Mouse (Mus musculus): Measurements from ENCODE around the gene Synj2. TPM values are rescaled to one million over a fixed set of nuclear protein-coding genes. Genes with fewer than 3 reads are reported as not detected.

The Synj2 gene
- polyA plus RNA-seq, 1 experiment from 2014 or later = 3.2 TPM

DNA sequence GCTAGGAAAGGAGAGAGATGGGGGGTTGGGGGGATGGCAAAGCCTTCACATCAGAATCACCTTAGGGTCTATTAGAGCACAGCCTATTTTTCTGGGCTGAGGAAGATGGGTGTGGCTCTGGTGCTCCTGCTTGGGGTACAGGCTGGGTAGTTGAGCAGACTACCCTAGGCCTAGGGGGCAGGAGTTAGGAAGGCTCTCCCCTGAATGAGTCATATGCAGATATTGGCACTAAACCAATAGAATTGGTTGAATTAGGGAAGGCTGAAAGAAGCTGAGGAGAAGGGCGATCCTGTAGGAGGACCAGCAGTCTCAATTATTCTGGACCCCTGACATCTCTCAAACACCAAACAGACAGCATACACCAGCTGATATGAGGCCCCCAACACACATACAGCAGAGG, 44.2 kb downstream of the Synj2 start:
- 64% methylated on average over 1 of the region's 1 CpGs for WGBS
- no peak overlapping the region for H3K27ac ChIP-seq (ENCODE audit: low read length)
- ATAC-seq (ENCODE audit: low read depth) = no peak

GRCm38 (mm10) chr17:5987271-5988056, 46.4 kb downstream of the Synj2 start:
- Histone ChIP-seq H3K36me3 (ENCODE audit: control insufficient read depth, insufficient read depth, low read length) (no peaks in the 10 kb centered on the region), H3K9ac (ENCODE audit: low read length) (no peak overlapping the region), H3K27ac (ENCODE audit: low read length) (no peak overlapping the region), H3K27me3 (ENCODE audit: control insufficient read depth, insufficient read depth, low read depth, low read length) (no peaks in the 10 kb centered on the region), H3K9me3 (ENCODE audit: control insufficient read depth, low read length) (no peaks in the 10 kb centered on the region), H3K4me1 (replicated peaks; ENCODE audit: control insufficient read depth, insufficient read depth, low read length) (peaks cover 8% of the 10 kb centered on the region; the same call in 1 of the 2 replicates), H3K4me3 (ENCODE audit: low read length) (no peak overlapping the region), H3K4me2 (ENCODE audit: low read depth, low read length) (no peak overlapping the region)
- peak; percentile 55 for ATAC-seq (ENCODE audit: low read depth)
- WGBS = 39% methylated on average over 11 of the region's 11 CpGs

More for the DNA sequence above, 44.2 kb downstream of the Synj2 start:
- H3K36me3 ChIP-seq (ENCODE audit: control insufficient read depth, insufficient read depth, low read length) = no peaks in the 10 kb centered on the region
- H3K4me3 ChIP-seq (ENCODE audit: low read length) = no peak overlapping the region
- H3K27me3 ChIP-seq (ENCODE audit: control insufficient read depth, insufficient read depth, low read depth, low read length) = no peaks in the 10 kb centered on the region
- H3K9ac ChIP-seq (ENCODE audit: low read length) = no peak overlapping the region
- peaks cover 8% of the 10 kb centered on the region; the same call in 1 of the 2 replicates for H3K4me1 ChIP-seq (replicated peaks; ENCODE audit: control insufficient read depth, insufficient read depth, low read length)
- no peak overlapping the region for H3K4me2 ChIP-seq (ENCODE audit: low read depth, low read length)
- no peaks in the 10 kb centered on the region for H3K9me3 ChIP-seq (ENCODE audit: control insufficient read depth, low read length)

- no peak overlapping the region for H3K4me2 ChIP-seq (ENCODE audit: low read depth, low read length)
- WGBS = 74% methylated on average over 4 of the region's 4 CpGs
- no peaks in the 10 kb centered on the region for H3K36me3 ChIP-seq (ENCODE audit: control insufficient read depth, insufficient read depth, low read length)
- H3K9ac ChIP-seq (ENCODE audit: low read length) = no peak overlapping the region
- H3K27ac ChIP-seq (ENCODE audit: low read length) = no peak overlapping the region
- no peaks in the 10 kb centered on the region for H3K27me3 ChIP-seq (ENCODE audit: control insufficient read depth, insufficient read depth, low read depth, low read length)
- no peak for ATAC-seq (ENCODE audit: low read depth)
- H3K9me3 ChIP-seq (ENCODE audit: control insufficient read depth, low read length) = no peaks in the 10 kb centered on the region
- peaks cover 8% of the 10 kb centered on the region; the same call in 1 of the 2 replicates for H3K4me1 ChIP-seq (replicated peaks; ENCODE audit: control insufficient read depth, insufficient read depth, low read length)
- H3K4me3 ChIP-seq (ENCODE audit: low read length) = no peak overlapping the region
Measured at GRCm38 (mm10) chr17:5988102-5988501, 47.0 kb downstream of the Synj2 start.

GRCm38 (mm10) chr17:5992866-5993580, 51.9 kb downstream of the Synj2 start:
- H3K36me3 ChIP-seq (ENCODE audit: control insufficient read depth, insufficient read depth, low read length) = no peaks in the 10 kb centered on the region
- no peak overlapping the region for H3K4me2 ChIP-seq (ENCODE audit: low read depth, low read length)
- H3K9me3 ChIP-seq (ENCODE audit: control insufficient read depth, low read length) = no peaks in the 10 kb centered on the region
- H3K9ac ChIP-seq (ENCODE audit: low read length) = no peak overlapping the region
- whole genome bisulfite sequencing = 75% methylated on average over 5 of the region's 5 CpGs
- no peak overlapping the region for H3K4me3 ChIP-seq (ENCODE audit: low read length)
- no peak for ATAC-seq (ENCODE audit: low read depth)
- no peak overlapping the region for H3K27ac ChIP-seq (ENCODE audit: low read length)
- no peaks in the 10 kb centered on the region for H3K27me3 ChIP-seq (ENCODE audit: control insufficient read depth, insufficient read depth, low read depth, low read length)
- peaks cover 6% of the 10 kb centered on the region; the same call in 1 of the 2 replicates for H3K4me1 ChIP-seq (replicated peaks; ENCODE audit: control insufficient read depth, insufficient read depth, low read length)

DNA sequence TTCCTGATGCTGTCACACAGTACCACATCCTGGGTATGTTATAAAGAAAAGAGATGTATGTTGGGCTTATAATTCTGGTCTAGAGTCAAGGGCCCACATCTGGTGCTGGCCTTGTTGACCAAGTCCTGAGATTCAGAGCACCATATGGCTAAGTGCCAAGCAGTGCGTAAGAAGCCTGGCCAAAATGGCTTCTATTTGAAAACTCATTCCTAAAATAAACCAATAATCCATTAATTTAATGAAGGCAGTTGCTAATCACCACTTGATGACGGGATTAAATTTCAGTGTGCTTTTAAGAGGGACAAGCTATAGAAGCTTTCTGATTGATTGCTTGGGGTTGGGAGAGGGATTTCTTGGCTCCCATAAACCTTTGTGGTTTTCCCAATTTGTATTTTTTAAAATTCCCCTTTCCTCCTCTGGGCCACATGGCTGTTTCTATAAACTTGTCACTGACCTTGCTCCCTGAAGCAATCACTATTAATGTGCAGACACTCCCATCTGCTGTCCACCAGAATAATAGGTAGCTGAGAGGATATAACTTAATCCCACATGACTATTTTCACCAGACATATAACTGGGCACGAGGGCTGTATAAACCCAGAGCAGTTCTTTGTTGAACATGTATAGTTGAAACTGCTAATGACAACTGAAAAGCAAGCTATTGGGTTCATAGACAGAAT, 52.6 kb downstream of the Synj2 start:
- no peak overlapping the region for H3K9ac ChIP-seq (ENCODE audit: low read length)
- 56% methylated on average over 3 of the region's 3 CpGs for WGBS
- H3K4me3 ChIP-seq (ENCODE audit: low read length) = no peak overlapping the region
- no peaks in the 10 kb centered on the region for H3K27me3 ChIP-seq (ENCODE audit: control insufficient read depth, insufficient read depth, low read depth, low read length)
- H3K36me3 ChIP-seq (ENCODE audit: control insufficient read depth, insufficient read depth, low read length) = no peaks in the 10 kb centered on the region
- no peak overlapping the region for H3K4me2 ChIP-seq (ENCODE audit: low read depth, low read length)
- peaks cover 6% of the 10 kb centered on the region; the same call in 1 of the 2 replicates for H3K4me1 ChIP-seq (replicated peaks; ENCODE audit: control insufficient read depth, insufficient read depth, low read length)
- no peaks in the 10 kb centered on the region for H3K9me3 ChIP-seq (ENCODE audit: control insufficient read depth, low read length)
- no peak overlapping the region for H3K27ac ChIP-seq (ENCODE audit: low read length)
- ATAC-seq (ENCODE audit: low read depth) = no peak

- Histone ChIP-seq H3K4me1 (replicated peaks; ENCODE audit: control insufficient read depth, insufficient read depth, low read length) (peaks cover 8% of the 10 kb centered on the region; the same call in 1 of the 2 replicates), H3K36me3 (ENCODE audit: control insufficient read depth, insufficient read depth, low read length) (no peaks in the 10 kb centered on the region), H3K27ac (ENCODE audit: low read length) (no peak overlapping the region), H3K9ac (ENCODE audit: low read length) (no peak overlapping the region), H3K9me3 (ENCODE audit: control insufficient read depth, low read length) (no peaks in the 10 kb centered on the region), H3K4me2 (ENCODE audit: low read depth, low read length) (no peak overlapping the region), H3K4me3 (ENCODE audit: low read length) (no peak overlapping the region), H3K27me3 (ENCODE audit: control insufficient read depth, insufficient read depth, low read depth, low read length) (no peaks in the 10 kb centered on the region)
- 61% methylated on average over 6 of the region's 6 CpGs for WGBS
- ATAC-seq (ENCODE audit: low read depth) = 0 out of 2 replicates have a peak, but pooled peaks have one; percentile 15
Measured at GRCm38 (mm10) chr17:5994606-5995005, 53.5 kb downstream of the Synj2 start.

DNA sequence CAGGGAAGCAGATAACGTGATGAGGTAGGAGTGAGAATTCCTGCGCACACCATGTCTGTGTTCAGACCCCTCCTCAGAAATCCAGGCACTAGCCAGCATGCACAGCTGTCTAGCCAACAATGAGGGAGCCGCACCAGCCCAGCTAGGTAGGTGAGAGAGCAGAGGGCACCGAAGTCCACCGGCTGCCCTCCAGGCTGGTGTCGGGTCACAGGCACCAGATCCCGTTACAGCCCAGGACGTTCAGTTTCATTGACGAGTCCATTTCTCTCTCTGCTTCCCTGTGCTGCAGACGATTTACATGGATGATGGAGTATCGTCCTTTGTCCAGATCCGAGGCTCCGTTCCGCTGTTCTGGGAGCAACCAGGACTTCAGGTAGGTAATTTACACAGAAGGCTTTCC, 55.5 kb downstream of the Synj2 start:
- H3K4me3 ChIP-seq (ENCODE audit: low read length) = no peak overlapping the region
- H3K9ac ChIP-seq (ENCODE audit: low read length) = no peak overlapping the region
- no peak for ATAC-seq (ENCODE audit: low read depth)
- H3K4me2 ChIP-seq (ENCODE audit: low read depth, low read length) = no peak overlapping the region
- no peaks in the 10 kb centered on the region for H3K27me3 ChIP-seq (ENCODE audit: control insufficient read depth, insufficient read depth, low read depth, low read length)
- no peaks in the 10 kb centered on the region for H3K9me3 ChIP-seq (ENCODE audit: control insufficient read depth, low read length)
- no peak overlapping the region for H3K27ac ChIP-seq (ENCODE audit: low read length)
- no peaks in the 10 kb centered on the region for H3K36me3 ChIP-seq (ENCODE audit: control insufficient read depth, insufficient read depth, low read length)
- peaks cover 8% of the 10 kb centered on the region for H3K4me1 ChIP-seq (replicated peaks; ENCODE audit: control insufficient read depth, insufficient read depth, low read length)
- WGBS = 77% methylated on average over 14 of the region's 14 CpGs

GRCm38 (mm10) chr17:5997380-5998234, 56.5 kb downstream of the Synj2 start:
- 0 out of 2 replicates have a peak overlapping the region, but pooled peaks have one; percentile 39 for H3K27ac ChIP-seq (ENCODE audit: low read length)
- ATAC-seq (ENCODE audit: low read depth) = peak; percentile 63

More at GRCm38 (mm10) chr17:5997380-5998234, 56.5 kb downstream of the Synj2 start:
- no peak overlapping the region for H3K4me3 ChIP-seq (ENCODE audit: low read length)
- H3K4me2 ChIP-seq (ENCODE audit: low read depth, low read length) = no peak overlapping the region
- H3K4me1 ChIP-seq (replicated peaks; ENCODE audit: control insufficient read depth, insufficient read depth, low read length) = peaks cover 8% of the 10 kb centered on the region
- no peaks in the 10 kb centered on the region for H3K27me3 ChIP-seq (ENCODE audit: control insufficient read depth, insufficient read depth, low read depth, low read length)
- H3K9me3 ChIP-seq (ENCODE audit: control insufficient read depth, low read length) = no peaks in the 10 kb centered on the region
- H3K36me3 ChIP-seq (ENCODE audit: control insufficient read depth, insufficient read depth, low read length) = no peaks in the 10 kb centered on the region
- no peak overlapping the region for H3K9ac ChIP-seq (ENCODE audit: low read length)
- WGBS = 43% methylated on average over 16 of the region's 16 CpGs
